Comparison of ENCODE assay signal across 8 mouse cellular contexts in genomic region chr5:137289591-137290365, GRCm38 (mm10). TPM values are rescaled to one million over a fixed set of nuclear protein-coding genes. Genes with fewer than 3 reads are reported as not detected.
DNase-seq lines count a peak whose midpoint lies in the region; ATAC-seq and TF ChIP-seq lines count a peak whose summit lies in the region.

No protein-coding gene starts in this region.

- intact Hi-C loops in heart, postnatal 36 days (cut with DNase I), result loop anchor here (2.0 to 5.0 kb wide), 3 partner anchors 25 to 257 kb away; partner anchors contain the start of gene Trip6
- intact Hi-C loops in left cerebral cortex, postnatal 10 days (cut with DNase I), result no loop called here

- peak overlapping the region; percentile 70 for H3K27ac ChIP-seq in heart, embryonic 12.5 days (ENCODE audit: poor library complexity, severe bottlenecking)
- H3K27ac ChIP-seq in intestine, embryonic 14.5 days (ENCODE audit: low read depth), result no peak overlapping the region
- no peak overlapping the region for H3K27ac ChIP-seq in midbrain, postnatal 0 days (ENCODE audit: low read depth, low read length)

- 40% methylated on average over 13 of the region's 13 CpGs for whole genome bisulfite sequencing in heart, embryonic 12.5 days
- 50% methylated on average over 13 of the region's 13 CpGs for WGBS in intestine, embryonic 14.5 days
- WGBS in midbrain, postnatal 0 days, result 54% methylated on average over 13 of the region's 13 CpGs

- peak overlapping the region; percentile 45 for H3K4me3 ChIP-seq in heart, embryonic 12.5 days
- H3K4me3 ChIP-seq in intestine, embryonic 14.5 days (ENCODE audit: low read depth, low read length), result no peak overlapping the region
- peak overlapping the region; percentile 65 for H3K4me3 ChIP-seq in midbrain, postnatal 0 days (ENCODE audit: low read depth, low read length)

- H3K4me1 ChIP-seq in heart, embryonic 12.5 days (replicated peaks), result peaks cover 48% of the 10 kb centered on the region
- peaks cover 22% of the 10 kb centered on the region for H3K4me1 ChIP-seq in intestine, embryonic 14.5 days (replicated peaks; ENCODE audit: control insufficient read depth, insufficient read depth, low read length)
- peaks cover 4% of the 10 kb centered on the region for H3K4me1 ChIP-seq in midbrain, postnatal 0 days (ENCODE audit: insufficient read depth, low read length)

- H3K9me3 ChIP-seq in heart, embryonic 12.5 days (replicated peaks), result no peaks in the 10 kb centered on the region
- H3K9me3 ChIP-seq in intestine, embryonic 14.5 days (ENCODE audit: control insufficient read depth, low read length), result no peaks in the 10 kb centered on the region
- no peaks in the 10 kb centered on the region for H3K9me3 ChIP-seq in midbrain, postnatal 0 days (ENCODE audit: low read length)

- ATAC-seq in heart, embryonic 12.5 days (ENCODE audit: insufficient number of reproducible peaks, low FRiP score), result peak; percentile 48
- ATAC-seq in intestine, embryonic 14.5 days (replicated peaks; ENCODE audit: low FRiP score, low TSS enrichment, low read depth), result no peak
- ATAC-seq in midbrain, postnatal 0 days (ENCODE audit: low FRiP score), result no peak

- no peak for TF ChIP-seq CTCF in midbrain, postnatal 0 days (IDR thresholded peaks at IDR 0.05)

- no peaks in the 10 kb centered on the region for H3K36me3 ChIP-seq in heart, embryonic 12.5 days
- H3K36me3 ChIP-seq in intestine, embryonic 14.5 days (ENCODE audit: control insufficient read depth, insufficient read depth, low read length), result no peaks in the 10 kb centered on the region
- H3K36me3 ChIP-seq in midbrain, postnatal 0 days (ENCODE audit: insufficient read depth, low read length), result no peaks in the 10 kb centered on the region

- peak overlapping the region; percentile 86 for H3K4me2 ChIP-seq in heart, embryonic 12.5 days
- H3K4me2 ChIP-seq in intestine, embryonic 14.5 days (ENCODE audit: low read length), result peak overlapping the region; percentile 71
- peak overlapping the region; percentile 92 for H3K4me2 ChIP-seq in midbrain, postnatal 0 days (ENCODE audit: low read depth, low read length, poor library complexity, severe bottlenecking)

- peak overlapping the region; percentile 69 for H3K9ac ChIP-seq in heart, embryonic 12.5 days
- H3K9ac ChIP-seq in intestine, embryonic 14.5 days (ENCODE audit: low read length), result no peak overlapping the region
- peak overlapping the region; percentile 62 for H3K9ac ChIP-seq in midbrain, postnatal 0 days (replicated peaks; ENCODE audit: low read length, poor library complexity, severe bottlenecking)

- peaks cover 45% of the 10 kb centered on the region for H3K27me3 ChIP-seq in heart, embryonic 12.5 days (replicated peaks)
- H3K27me3 ChIP-seq in intestine, embryonic 14.5 days (replicated peaks; ENCODE audit: control insufficient read depth, insufficient read depth, low read length), result peaks cover 45% of the 10 kb centered on the region
- H3K27me3 ChIP-seq in midbrain, postnatal 0 days (ENCODE audit: insufficient read depth, low read length), result peaks cover 3% of the 10 kb centered on the region; the same call in 1 of the 2 replicates

- DNase-seq in heart, postnatal 36 days, result no peak
- peak; percentile 96 for DNase-seq in c-Kit-positive CD71-positive TER-119-positive erythroid progenitor cells, embryonic 14.5 days (ENCODE audit: low spot score)
- peak; percentile 62 for DNase-seq in intestine, embryonic 14.5 days (ENCODE audit: low spot score)
- no peak for DNase-seq in midbrain, postnatal 0 days (ENCODE audit: low spot score)
- no peak for DNase-seq in left cerebral cortex, postnatal 10 days (ENCODE audit: extremely low spot score in 1 of 2, low spot score in 2 of 2)
- no peak for DNase-seq in ovary, postnatal 36 days (ENCODE audit: low spot score)
- no peak for DNase-seq in left cerebral cortex, adult 11 months (ENCODE audit: low spot score)

RNA-seq across cellular contexts. Expression of gene Ache, which starts 2.5 kb away (rescaled TPM):
- polyA plus RNA-seq in heart, embryonic 12.5 days (2016; fragmentation: Nextera tagmentation; extraction: Ambion mirVana), result 23.5 and 28.3 TPM in 2 replicates
- 1 to 10 TPM; 2.9 to 3.1 TPM for total RNA-seq in heart, postnatal 36 days (2021)
- 11.7 and 13.6 TPM in 2 replicates for polyA plus RNA-seq in intestine, embryonic 14.5 days (2014; fragmentation: Nextera tagmentation; extraction: Ambion mirVana)
- 168 and 174 TPM in 2 replicates for total RNA-seq in midbrain, postnatal 0 days (2014; rRNA removed)
- polyA plus RNA-seq in midbrain, postnatal 0 days (2015; fragmentation: Nextera tagmentation; extraction: Ambion mirVana), result 132 and 148 TPM in 2 replicates
- total RNA-seq in left cerebral cortex, postnatal 10 days (2021), result 100 to 1,000 TPM in 1 of 2 experiments, 10 to 100 TPM in 1; 99.1 to 105 TPM

RNA-seq across cellular contexts. Expression of gene Ufsp1, which starts 4.7 kb away (rescaled TPM):
- 10.1 and 10.6 TPM in 2 replicates for polyA plus RNA-seq in heart, embryonic 12.5 days (2016; fragmentation: Nextera tagmentation; extraction: Ambion mirVana)
- 1 to 10 TPM; 8.5 to 9.0 TPM for total RNA-seq in heart, postnatal 36 days (2021)
- polyA plus RNA-seq in intestine, embryonic 14.5 days (2014; fragmentation: Nextera tagmentation; extraction: Ambion mirVana), result 8.9 and 10.6 TPM in 2 replicates
- 24.5 and 29.3 TPM in 2 replicates for total RNA-seq in midbrain, postnatal 0 days (2014; rRNA removed)
- 35.0 and 41.2 TPM in 2 replicates for polyA plus RNA-seq in midbrain, postnatal 0 days (2015; fragmentation: Nextera tagmentation; extraction: Ambion mirVana)
- total RNA-seq in left cerebral cortex, postnatal 10 days (2021), result 10 to 100 TPM; 20.4 to 20.8 TPM

RNA-seq across cellular contexts. Expression of gene Srrt, which starts 17.7 kb away (rescaled TPM):
- 106 and 107 TPM in 2 replicates for polyA plus RNA-seq in heart, embryonic 12.5 days (2016; fragmentation: Nextera tagmentation; extraction: Ambion mirVana)
- total RNA-seq in heart, postnatal 36 days (2021), result 10 to 100 TPM; 58.3 to 62.6 TPM
- 118 and 122 TPM in 2 replicates for polyA plus RNA-seq in intestine, embryonic 14.5 days (2014; fragmentation: Nextera tagmentation; extraction: Ambion mirVana)
- total RNA-seq in midbrain, postnatal 0 days (2014; rRNA removed), result 112 and 114 TPM in 2 replicates
- polyA plus RNA-seq in midbrain, postnatal 0 days (2015; fragmentation: Nextera tagmentation; extraction: Ambion mirVana), result 53.4 and 56.4 TPM in 2 replicates
- total RNA-seq in left cerebral cortex, postnatal 10 days (2021), result 100 to 1,000 TPM; 164 to 170 TPM

RNA-seq across cellular contexts. Expression of gene Trip6, which starts 24.4 kb away (rescaled TPM):
- polyA plus RNA-seq in heart, embryonic 12.5 days (2016; fragmentation: Nextera tagmentation; extraction: Ambion mirVana), result 46.3 and 47.0 TPM in 2 replicates
- 10 to 100 TPM; 11.1 to 14.3 TPM for total RNA-seq in heart, postnatal 36 days (2021)
- polyA plus RNA-seq in intestine, embryonic 14.5 days (2014; fragmentation: Nextera tagmentation; extraction: Ambion mirVana), result 73.3 and 77.7 TPM in 2 replicates
- 11.6 and 17.5 TPM in 2 replicates for total RNA-seq in midbrain, postnatal 0 days (2014; rRNA removed)
- 10.3 and 10.9 TPM in 2 replicates for polyA plus RNA-seq in midbrain, postnatal 0 days (2015; fragmentation: Nextera tagmentation; extraction: Ambion mirVana)
- total RNA-seq in left cerebral cortex, postnatal 10 days (2021), result 1 to 10 TPM; 4.1 to 4.9 TPM

RNA-seq across cellular contexts. Expression of gene Slc12a9, which starts 43.6 kb away (rescaled TPM):
- 9.4 and 10.2 TPM in 2 replicates for polyA plus RNA-seq in heart, embryonic 12.5 days (2016; fragmentation: Nextera tagmentation; extraction: Ambion mirVana)
- 1 to 10 TPM; 2.0 to 3.6 TPM for total RNA-seq in heart, postnatal 36 days (2021)
- 7.9 and 9.5 TPM in 2 replicates for polyA plus RNA-seq in intestine, embryonic 14.5 days (2014; fragmentation: Nextera tagmentation; extraction: Ambion mirVana)
- 28.9 and 30.4 TPM in 2 replicates for total RNA-seq in midbrain, postnatal 0 days (2014; rRNA removed)
- polyA plus RNA-seq in midbrain, postnatal 0 days (2015; fragmentation: Nextera tagmentation; extraction: Ambion mirVana), result 27.0 and 27.8 TPM in 2 replicates
- total RNA-seq in left cerebral cortex, postnatal 10 days (2021), result 10 to 100 TPM; 28.6 to 28.9 TPM

Comparison
In these comparisons a context has a peak if more than half of its experiments do, and no peak if none do; other contexts are left out.
1. DNase-seq: peak in c-Kit-positive CD71-positive TER-119-positive erythroid progenitor cells, embryonic 14.5 days (single experiment) and intestine, embryonic 14.5 days (single experiment); none in heart, postnatal 36 days (0 of 2), midbrain, postnatal 0 days (single experiment), left cerebral cortex, postnatal 10 days (0 of 2), ovary, postnatal 36 days (single experiment) and left cerebral cortex, adult 11 months (single experiment).
2. RNA of gene Ache, which starts 2.5 kb away (total RNA-seq): 168 to 174 TPM in midbrain, postnatal 0 days and 99.1 to 105 TPM in left cerebral cortex, postnatal 10 days; 2.9 to 3.1 TPM in heart, postnatal 36 days; every median in the first group is over 10 times any median in the second.
3. Peak in every context shown above with its lines, with median percentiles within 50 percentile points of each other: H3K4me2 ChIP-seq.